Mouse (Mus musculus) MEL (cell line): ENCODE data around the gene 9230104L09Rik. TPM values are rescaled to one million over a fixed set of nuclear protein-coding genes. Genes with fewer than 3 reads are reported as not detected.

ENCODE experiments used
- DNase-seq: peaks from one replicate; pipeline ENCODE4 v3.0.0; 2011; ENCODE audit warnings: low read depth, low spot score
- H3K27ac ChIP-seq: 2 replicates; pipeline ENCODE4 v1.5.1; 2012; ENCODE audit warnings: low read depth, mild to moderate bottlenecking, control low read depth, low read length, moderate library complexity; ENCODE audit not compliant: control insufficient read depth
- H3K27me3 ChIP-seq, 2 experiments: fragments of 150-350 bp in 1 of 2; sonication (generic) in 1 of 2; 2 replicates each; pipeline ENCODE4 v1.6.1; 2012; ENCODE audit warnings: low read length in 2 of 2, mild to moderate bottlenecking in 2 of 2, improper control_type of control experiment in 1 of 2, moderate library complexity in 1 of 2; ENCODE audit not compliant: insufficient read depth in 2 of 2, control insufficient read depth in 1 of 2
- H3K36me3 ChIP-seq, 2 experiments: 2 replicates each; pipeline ENCODE4 v1.6.1; 2012 to 2014; ENCODE audit warnings: low read length in 2 of 2, improper control_type of control experiment in 1 of 2, inconsistent platforms in 1 of 2, mild to moderate bottlenecking in 1 of 2; ENCODE audit not compliant: insufficient read depth in 2 of 2, control insufficient read depth in 1 of 2
- H3K4me1 ChIP-seq, 2 experiments: fragments of 150-350 bp in 1 of 2; sonication (generic) in 1 of 2; 2 replicates each; pipeline ENCODE4 v1.6.1; 2012; ENCODE audit warnings: low read length in 2 of 2, improper control_type of control experiment in 1 of 2, mild to moderate bottlenecking in 1 of 2; ENCODE audit not compliant: insufficient read depth in 2 of 2, control insufficient read depth in 1 of 2
- H3K4me3 ChIP-seq, 2 experiments: fragments of 150-350 bp in 1 of 2; sonication (generic) in 1 of 2; 2 replicates each; pipeline ENCODE4 v1.5.1; 2012; ENCODE audit warnings: low read depth in 2 of 2, low read length in 2 of 2, mild to moderate bottlenecking in 2 of 2, moderate library complexity in 2 of 2, control low read depth in 1 of 2, improper control_type of control experiment in 1 of 2; ENCODE audit not compliant: control insufficient read depth in 1 of 2, insufficient read depth in 1 of 2
- H3K79me2 ChIP-seq: 2 replicates; pipeline ENCODE4 v1.6.1; 2012; ENCODE audit warnings: mild to moderate bottlenecking, low read length, moderate library complexity; ENCODE audit not compliant: control insufficient read depth, poor library complexity, insufficient read depth
- H3K9ac ChIP-seq: 2 replicates; pipeline ENCODE4 v1.6.1; 2012; ENCODE audit warnings: low read depth, mild to moderate bottlenecking, control low read depth, low read length, moderate library complexity; ENCODE audit not compliant: control insufficient read depth, poor library complexity, severe bottlenecking
- H3K9me3 ChIP-seq: fragments of 150-350 bp; sonication (generic); replicated peaks from 2 replicates; pipeline ENCODE4 v1.6.1; 2012; ENCODE audit warnings: mild to moderate bottlenecking, low read length, improper control_type of control experiment, moderate library complexity; ENCODE audit not compliant: insufficient read depth
- BHLHE40 ChIP-seq: IDR thresholded peaks from 2 replicates; pipeline ENCODE4 v1.6.1; 2012; ENCODE audit warnings: low read depth, mild to moderate bottlenecking, inconsistent platforms, low read length, improper control_type of control experiment, borderline replicate concordance
- CHD1 ChIP-seq: IDR thresholded peaks from 2 replicates; pipeline ENCODE4 v1.6.1; 2012; ENCODE audit warnings: low read depth, mild to moderate bottlenecking, inconsistent platforms, low read length, improper control_type of control experiment
- CTCF ChIP-seq, 3 experiments: IDR thresholded peaks in 2 of 3; conservative IDR thresholded peaks in 1 of 3; 2 replicates each; pipeline ENCODE4 v1.5.1; 2011 to 2012; ENCODE audit warnings: low read length in 3 of 3, low read depth in 2 of 3, mild to moderate bottlenecking in 2 of 3, improper control_type of control experiment in 1 of 3, inconsistent platforms in 1 of 3, mixed read lengths in 1 of 3, moderate library complexity in 1 of 3; ENCODE audit not compliant: control insufficient read depth in 1 of 3, insufficient read depth in 1 of 3, poor library complexity in 1 of 3, severe bottlenecking in 1 of 3
- ELF1 ChIP-seq: IDR thresholded peaks from 2 replicates; pipeline ENCODE4 v1.6.1; 2014; ENCODE audit warnings: low read depth, mild to moderate bottlenecking, inconsistent platforms, low read length, improper control_type of control experiment, moderate library complexity
- HCFC1 ChIP-seq: IDR thresholded peaks from 2 replicates; pipeline ENCODE4 v1.6.1; 2012; ENCODE audit warnings: low read depth, mild to moderate bottlenecking, inconsistent platforms, low read length, improper control_type of control experiment, moderate library complexity
- JUND ChIP-seq: IDR thresholded peaks from 2 replicates; pipeline ENCODE4 v1.6.1; 2011; ENCODE audit warnings: low read depth, mild to moderate bottlenecking, improper control_type of control experiment, low read length
- KAT2A ChIP-seq: conservative IDR thresholded peaks from 2 replicates; pipeline ENCODE4 v1.6.1; 2012; ENCODE audit warnings: low read depth, low read length, improper control_type of control experiment, inconsistent platforms
- MAX ChIP-seq: IDR thresholded peaks from 2 replicates; pipeline ENCODE4 v1.6.1; 2011; ENCODE audit warnings: low read length, improper control_type of control experiment
- NELFE ChIP-seq: IDR thresholded peaks from 2 replicates; pipeline ENCODE4 v1.6.1; 2011; ENCODE audit warnings: low read depth, low read length, improper control_type of control experiment
- NRF1 ChIP-seq: IDR thresholded peaks from 2 replicates; pipeline ENCODE4 v1.6.1; 2014; ENCODE audit warnings: low read depth, mild to moderate bottlenecking, inconsistent platforms, low read length, improper control_type of control experiment, moderate library complexity; ENCODE audit not compliant: poor library complexity, insufficient read depth, severe bottlenecking
- POLR2A ChIP-seq, 2 experiments: IDR thresholded peaks; 2 replicates each; pipeline ENCODE4 v1.6.1; 2011 to 2012; ENCODE audit warnings: low read length in 2 of 2, mild to moderate bottlenecking in 2 of 2, control low read depth in 1 of 2, improper control_type of control experiment in 1 of 2, low read depth in 1 of 2, moderate library complexity in 1 of 2; ENCODE audit not compliant: control insufficient read depth in 1 of 2, insufficient read depth in 1 of 2, poor library complexity in 1 of 2
- POLR2AphosphoS2 ChIP-seq: IDR thresholded peaks from 2 replicates; pipeline ENCODE4 v1.6.1; 2011; ENCODE audit warnings: low read length, improper control_type of control experiment
- POLR2AphosphoS5 ChIP-seq: IDR thresholded peaks from 2 replicates; pipeline ENCODE4 v1.6.1; 2012; ENCODE audit warnings: low read depth, borderline replicate concordance, mild to moderate bottlenecking, inconsistent platforms, low read length, moderate library complexity, mixed read lengths
- SIN3A ChIP-seq: IDR thresholded peaks from 2 replicates; pipeline ENCODE4 v1.6.1; 2012; ENCODE audit warnings: low read length, improper control_type of control experiment, inconsistent platforms
- SMC3 ChIP-seq: IDR thresholded peaks from 2 replicates; pipeline ENCODE4 v1.6.1; 2011; ENCODE audit warnings: low read depth, low read length, improper control_type of control experiment
- TBP ChIP-seq: IDR thresholded peaks from 2 replicates; pipeline ENCODE4 v1.8.0; 2011; ENCODE audit warnings: low read depth, low read length, improper control_type of control experiment
- TCF12 ChIP-seq: IDR thresholded peaks from 2 replicates; pipeline ENCODE4 v1.6.1; 2014; ENCODE audit warnings: low read depth, mild to moderate bottlenecking, inconsistent platforms, low read length, improper control_type of control experiment, moderate library complexity
- UBTF ChIP-seq: IDR thresholded peaks from 2 replicates; pipeline ENCODE4 v1.6.1; 2012; ENCODE audit warnings: low read depth, mild to moderate bottlenecking, inconsistent platforms, low read length, improper control_type of control experiment, moderate library complexity, borderline replicate concordance; ENCODE audit not compliant: insufficient read depth
- USF1 ChIP-seq: IDR thresholded peaks from 2 replicates; pipeline ENCODE4 v1.6.1; 2014; ENCODE audit warnings: low read depth, mild to moderate bottlenecking, inconsistent platforms, low read length, improper control_type of control experiment, moderate library complexity
- USF2 ChIP-seq, 2 experiments: IDR thresholded peaks; 2 replicates each; pipeline ENCODE4 v1.6.1; 2011 to 2012; ENCODE audit warnings: improper control_type of control experiment in 2 of 2, low read length in 2 of 2, borderline replicate concordance in 1 of 2, inconsistent platforms in 1 of 2, low read depth in 1 of 2, mild to moderate bottlenecking in 1 of 2; ENCODE audit not compliant: insufficient read depth in 1 of 2
- polyA plus RNA-seq, 2 experiments: library from polyadenylated mRNA; stranded (reverse) in 1 of 2; unstranded in 1 of 2; fragments of >175 nt in 1 of 2; fragments of >200 nt in 1 of 2; gene quantifications; 2 replicates each; pipeline versions ENCODE4 v1.2.1 to v1.2.4; 2012; ENCODE audit warnings: low replicate concordance in 2 of 2, low read depth in 1 of 2; ENCODE audit not compliant: insufficient read length in 2 of 2, insufficient read depth in 1 of 2, missing spikeins in 1 of 2
- total RNA-seq: library from RNA; depleted of rRNA; stranded (reverse); fragments of 300-350 nt; gene quantifications from 2 replicates; pipeline ENCODE4 v1.2.3, GENCODE M21; 2012

9230104L09Rik gene
- total and polyA plus RNA-seq, 3 experiments, result not detected

GRCm38 (mm10) chr2:148874224-148874616 is 9.4 kb upstream of the 9230104L09Rik start:
- Histone ChIP-seq H3K27me3 (no peaks in the 10 kb centered on the region), H3K4me3 (peak overlapping the region; percentile 91 to 92), H3K4me1 (peaks cover 0 to 11% of the 10 kb centered on the region in 2 experiments; a peak in 3 of 4 replicates)
- DNase-seq, result no peak
- TF ChIP-seq USF2 (IDR thresholded peaks at IDR 0.05; ENCODE audit: borderline replicate concordance in 1 of 2, insufficient read depth in 1 of 2, low read depth in 1 of 2, low read length in 2 of 2) (no peak), USF1 (no peak), TCF12 (no peak), POLR2A (IDR thresholded peaks at IDR 0.05; ENCODE audit: control insufficient read depth in 1 of 2, insufficient read depth in 1 of 2, low read depth in 1 of 2, low read length in 2 of 2, poor library complexity in 1 of 2) (no peak), KAT2A (no peak), TBP (no peak)
- TF ChIP-seq, all 39 proteins: peak for 0
- peak overlapping the region; percentile 77 for H3K9ac ChIP-seq
- H3K36me3 ChIP-seq, result peaks cover 0 to 2% of the 10 kb centered on the region in 2 experiments; a peak in 1 of 4 replicates
- H3K27ac ChIP-seq, result no peak overlapping the region
- H3K79me2 ChIP-seq, result peaks cover 11% of the 10 kb centered on the region
- H3K9me3 ChIP-seq, result no peaks in the 10 kb centered on the region

GRCm38 (mm10) chr2:148872860-148873259 is 8.0 kb upstream of the 9230104L09Rik start:
- H3K36me3 ChIP-seq, result peaks cover 0 to 2% of the 10 kb centered on the region in 2 experiments; a peak in 1 of 4 replicates
- H3K27ac ChIP-seq, result no peak overlapping the region
- H3K4me1 ChIP-seq, result peaks cover 0 to 11% of the 10 kb centered on the region in 2 experiments; a peak in 3 of 4 replicates
- no peak overlapping the region for H3K9ac ChIP-seq
- H3K27me3 ChIP-seq, result no peaks in the 10 kb centered on the region
- H3K79me2 ChIP-seq, result peaks cover 11% of the 10 kb centered on the region
- TF ChIP-seq NRF1 (no peak), USF1 (no peak), SMC3 (no peak), POLR2AphosphoS2 (no peak), NELFE (no peak), CHD1 (no peak), ELF1 (no peak), MAX (no peak), CTCF (IDR thresholded peaks at IDR 0.05 in 2 of 3, conservative IDR thresholded peaks at IDR 0.05 in 1 of 3; ENCODE audit: control insufficient read depth in 1 of 3, insufficient read depth in 1 of 3, low read depth in 2 of 3, low read length in 3 of 3, poor library complexity in 1 of 3, severe bottlenecking in 1 of 3) (no peak), HCFC1 (no peak), JUND (no peak), TCF12 (no peak), SIN3A (no peak), POLR2AphosphoS5 (no peak), UBTF (no peak), TBP (no peak), BHLHE40 (no peak)
- TF ChIP-seq, all 39 proteins: peak for 0
- no peaks in the 10 kb centered on the region for H3K9me3 ChIP-seq
- H3K4me3 ChIP-seq, result no peak overlapping the region
- no peak for DNase-seq
